Mouse (Mus musculus): ENCODE results near the gene Grin3a.

The Grin3a gene

GRCm38 (mm10) chr4:49729326-49729725 is 116.2 kb downstream of the Grin3a start:
- no peak for TF ChIP-seq GATA4 (IDR thresholded peaks at IDR 0.05; ENCODE audit: insufficient replicate concordance, low read length)

GRCm38 (mm10) chr4:49723908-49724307 is 121.6 kb downstream of the Grin3a start:
- no peak for TF ChIP-seq GATA4 (IDR thresholded peaks at IDR 0.05; ENCODE audit: insufficient replicate concordance, low read length)

DNA sequence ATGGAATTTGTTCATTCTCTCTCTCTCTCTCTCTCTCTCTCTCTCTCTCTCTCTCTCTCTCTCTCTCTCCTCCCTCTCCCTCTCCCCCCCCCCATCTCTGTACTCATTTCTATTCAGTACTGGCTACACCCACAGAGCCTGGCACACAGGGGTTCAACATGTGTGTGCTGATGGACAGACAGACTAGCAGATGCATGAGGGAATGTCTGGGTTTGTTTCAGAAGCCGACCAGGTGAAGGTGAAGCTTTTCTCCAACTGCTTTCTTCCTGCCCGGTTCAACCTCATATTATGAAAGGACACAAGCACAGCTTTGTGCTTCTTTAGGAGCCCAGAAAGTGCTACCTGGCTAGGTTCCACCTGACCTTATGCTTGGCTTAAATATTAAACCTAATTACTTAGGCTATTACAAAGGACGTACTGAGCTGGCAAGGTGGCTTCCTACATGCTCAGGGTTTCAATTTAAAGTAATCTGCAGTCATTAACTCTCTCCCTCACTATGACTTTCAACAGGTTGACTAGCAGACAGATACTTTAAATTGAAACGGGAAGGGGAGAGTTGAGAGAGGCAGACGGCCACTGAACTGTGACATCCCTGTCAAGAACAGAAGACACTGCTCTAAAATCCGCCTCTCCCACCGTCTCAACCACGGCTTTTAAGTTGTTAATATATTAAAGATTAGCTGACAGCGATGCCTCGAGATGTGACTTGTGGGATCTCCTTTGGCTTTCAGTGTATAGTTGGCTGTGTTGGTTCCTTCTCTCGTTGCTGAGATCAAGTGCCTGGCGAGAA is 153.9 kb downstream of the Grin3a start:
- TF ChIP-seq GATA4 (IDR thresholded peaks at IDR 0.05; ENCODE audit: insufficient replicate concordance, low read length), result no peak

- no peak for TF ChIP-seq GATA4 (IDR thresholded peaks at IDR 0.05; ENCODE audit: insufficient replicate concordance, low read length)
These were observed 156.8 kb downstream of the Grin3a start for GRCm38 (mm10) chr4:49688594-49689288.

GRCm38 (mm10) chr4:49681812-49682211 is 163.7 kb downstream of the Grin3a start, which contains the start of gene Ppp3r2:
TSS of gene Ppp3r2 (minus strand) at chr4:49682024.
- TF ChIP-seq GATA4 (IDR thresholded peaks at IDR 0.05; ENCODE audit: insufficient replicate concordance, low read length), result no peak

GRCm38 (mm10) chr4:49680171-49680875 is 165.2 kb downstream of the Grin3a start:
- TF ChIP-seq GATA4 (IDR thresholded peaks at IDR 0.05; ENCODE audit: insufficient replicate concordance, low read length), result no peak

- no peak for TF ChIP-seq GATA4 (IDR thresholded peaks at IDR 0.05; ENCODE audit: insufficient replicate concordance, low read length)
These were observed 168.8 kb downstream of the Grin3a start for GRCm38 (mm10) chr4:49676790-49677189.

DNA sequence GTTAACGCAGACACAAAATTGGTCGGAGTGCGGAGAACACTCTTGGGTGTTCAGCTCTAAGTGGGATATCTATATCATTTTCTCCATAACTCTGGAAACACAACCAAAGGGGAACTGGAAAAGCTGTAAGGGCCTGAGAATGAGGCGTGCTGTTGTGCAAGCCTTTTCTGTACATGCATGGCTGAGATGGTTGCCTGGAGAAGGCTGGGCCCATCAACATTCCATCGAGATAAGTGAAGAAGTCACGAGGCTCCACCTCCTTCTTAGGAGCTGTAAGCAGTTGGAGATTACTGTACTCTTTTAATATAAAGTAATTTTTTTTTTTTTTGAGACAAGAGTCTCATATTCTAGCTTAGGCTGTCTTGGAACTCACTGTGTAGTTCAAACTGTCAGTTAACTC is 169.5 kb downstream of the Grin3a start:
- no peak for TF ChIP-seq GATA4 (IDR thresholded peaks at IDR 0.05; ENCODE audit: insufficient replicate concordance, low read length)

DNA sequence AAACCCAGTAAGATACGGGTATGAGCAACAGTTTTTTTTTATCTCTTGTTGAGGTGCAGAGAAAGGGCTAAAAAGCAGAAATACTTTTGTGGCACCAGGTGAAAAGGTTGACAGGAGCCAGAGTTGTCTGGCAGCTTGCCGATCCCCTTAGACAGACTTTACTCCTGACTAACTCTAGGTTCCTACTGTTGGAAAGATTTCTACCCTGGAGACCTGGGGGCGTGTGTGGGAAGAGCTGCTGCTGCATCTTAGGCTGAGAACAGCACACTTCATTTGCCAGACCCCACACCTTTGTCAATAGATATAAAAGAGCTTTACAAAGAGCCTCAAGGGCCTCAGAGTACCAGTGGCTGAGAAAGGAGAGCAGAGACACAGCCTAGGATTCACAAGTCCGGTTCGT is 180.7 kb downstream of the Grin3a start:
- TF ChIP-seq GATA4 (IDR thresholded peaks at IDR 0.05; ENCODE audit: insufficient replicate concordance, low read length), result no peak

GRCm38 (mm10) chr4:49662231-49662630 is 183.3 kb downstream of the Grin3a start:
- TF ChIP-seq GATA4 (IDR thresholded peaks at IDR 0.05; ENCODE audit: insufficient replicate concordance, low read length), result no peak

GRCm38 (mm10) chr4:49661664-49662063 is 183.9 kb downstream of the Grin3a start:
- TF ChIP-seq GATA4 (IDR thresholded peaks at IDR 0.05; ENCODE audit: insufficient replicate concordance, low read length), result no peak

DNA sequence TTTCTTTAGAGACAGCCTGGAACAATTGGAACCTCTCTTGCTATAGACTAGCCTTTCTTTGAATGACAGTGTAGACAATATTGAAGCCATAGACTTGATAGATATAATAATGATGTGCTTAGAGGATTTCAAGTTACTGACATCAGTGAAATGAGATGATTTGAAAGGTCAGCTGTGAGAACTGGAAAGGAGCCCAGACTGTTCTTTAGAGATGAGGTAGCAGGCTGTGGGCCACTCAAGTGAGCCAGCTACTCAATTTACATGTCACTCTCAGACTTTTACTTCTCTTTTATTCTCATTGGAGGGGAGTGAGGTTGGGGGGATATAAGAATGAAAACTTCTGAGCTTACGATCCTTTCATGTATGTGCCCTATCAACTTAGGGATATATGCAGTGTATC is 186.1 kb downstream of the Grin3a start:
- TF ChIP-seq GATA4 (IDR thresholded peaks at IDR 0.05; ENCODE audit: insufficient replicate concordance, low read length), result no peak

GRCm38 (mm10) chr4:49639913-49640312 is 205.6 kb downstream of the Grin3a start:
- TF ChIP-seq GATA4 (IDR thresholded peaks at IDR 0.05; ENCODE audit: insufficient replicate concordance, low read length), result no peak

- TF ChIP-seq GATA4 (IDR thresholded peaks at IDR 0.05; ENCODE audit: insufficient replicate concordance, low read length), result no peak
These were observed 207.7 kb downstream of the Grin3a start for GRCm38 (mm10) chr4:49637821-49638220.

DNA sequence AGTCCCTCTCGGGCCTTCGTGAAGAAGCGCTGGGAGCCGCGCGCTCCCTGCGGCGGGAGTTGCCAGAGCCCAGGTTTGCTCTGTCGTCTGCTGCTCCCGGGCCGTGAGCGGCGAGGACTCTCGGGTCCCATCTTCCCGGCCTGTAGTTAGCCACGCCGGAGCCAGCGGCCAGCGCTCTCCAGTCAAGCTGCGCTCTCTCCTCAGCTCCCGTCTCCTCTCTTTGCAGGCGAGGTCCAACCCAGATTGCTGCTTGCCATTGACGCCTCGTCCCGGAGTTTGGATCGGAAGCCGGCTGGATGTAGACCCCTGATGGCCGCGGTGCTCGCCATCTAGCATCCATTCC is 213.4 kb downstream of the Grin3a start:
- no peak for TF ChIP-seq GATA4 (IDR thresholded peaks at IDR 0.05; ENCODE audit: insufficient replicate concordance, low read length)

Measured in liver, adult (tissue).